Mouse (Mus musculus) CH12.LX (cell line): ENCODE data around the gene Egln2. TPM values are rescaled to one million over a fixed set of nuclear protein-coding genes. Genes with fewer than 3 reads are reported as not detected.

Experiments used
- DNase-seq: peaks from one replicate; pipeline ENCODE4 v3.0.0-alpha.2; 2013; ENCODE audit errors: extremely low read depth
- H3K27ac ChIP-seq: 2 replicates; pipeline ENCODE4 v1.5.1; 2012; ENCODE audit warnings: low read depth, mild to moderate bottlenecking, control low read depth, moderate library complexity; ENCODE audit not compliant: insufficient read depth
- H3K27me3 ChIP-seq: replicated peaks from 2 replicates; pipeline ENCODE3; 2012; ENCODE audit warnings: inconsistent platforms
- H3K36me3 ChIP-seq, 2 experiments: replicated peaks in 1 of 2; 2 replicates each; pipeline versions ENCODE3 to v1.6.1; 2012; ENCODE audit warnings: inconsistent platforms in 1 of 2, low read length in 1 of 2, mild to moderate bottlenecking in 1 of 2, mixed read lengths in 1 of 2, moderate library complexity in 1 of 2; ENCODE audit not compliant: control insufficient read depth in 1 of 2, insufficient read depth in 1 of 2
- H3K4me1 ChIP-seq, 2 experiments: 2 replicates each; pipeline ENCODE4 v1.6.1; 2012; ENCODE audit warnings: inconsistent platforms in 1 of 2, moderate library complexity in 1 of 2; ENCODE audit not compliant: insufficient read depth in 2 of 2, control insufficient read depth in 1 of 2
- H3K4me2 ChIP-seq: 2 replicates; pipeline ENCODE4 v1.6.1; 2012; ENCODE audit warnings: low read depth, mild to moderate bottlenecking, control low read depth; ENCODE audit not compliant: poor library complexity, insufficient read depth, severe bottlenecking
- H3K4me3 ChIP-seq, 3 experiments: fragments of 150-350 bp in 1 of 3; sonication (generic) in 1 of 3; replicated peaks in 1 of 3; 2 replicates each; pipeline versions ENCODE3 to v1.5.1; 2011 to 2012; ENCODE audit warnings: low read depth in 2 of 3, low read length in 2 of 3, mild to moderate bottlenecking in 2 of 3, moderate library complexity in 2 of 3, control low read depth in 1 of 3, improper control_type of control experiment in 1 of 3, inconsistent platforms in 1 of 3, mixed read lengths in 1 of 3; ENCODE audit not compliant: poor library complexity in 1 of 3
- H3K79me2 ChIP-seq: replicated peaks from 2 replicates; pipeline ENCODE4 v1.6.1; 2012; ENCODE audit warnings: mild to moderate bottlenecking, moderate library complexity; ENCODE audit not compliant: control insufficient read depth, poor library complexity, insufficient read depth, severe bottlenecking; ENCODE audit errors: extremely low read depth
- H3K9ac ChIP-seq: 2 replicates; pipeline ENCODE4 v1.6.1; 2012; ENCODE audit warnings: low read depth, mild to moderate bottlenecking, control low read depth, moderate library complexity; ENCODE audit not compliant: insufficient read depth
- H3K9me3 ChIP-seq: replicated peaks from 2 replicates; pipeline ENCODE3; 2012; ENCODE audit warnings: low read length, inconsistent platforms, mixed read lengths
- IRF4 ChIP-seq: IDR thresholded peaks from 2 replicates; pipeline ENCODE4 v1.6.1; 2014; ENCODE audit warnings: low read depth, mild to moderate bottlenecking, inconsistent platforms, low read length, improper control_type of control experiment
- JUN ChIP-seq: IDR thresholded peaks from 2 replicates; pipeline ENCODE4 v1.6.1; 2011; ENCODE audit warnings: low read depth, mild to moderate bottlenecking, low read length, improper control_type of control experiment, moderate library complexity; ENCODE audit not compliant: insufficient read depth
- JUND ChIP-seq: conservative IDR thresholded peaks from 2 replicates; pipeline ENCODE4 v1.6.1; 2011; ENCODE audit warnings: low read depth, low read length, improper control_type of control experiment
- MAX ChIP-seq: IDR thresholded peaks from 2 replicates; pipeline ENCODE4 v1.6.1; 2011; ENCODE audit warnings: low read length, improper control_type of control experiment
- MAZ ChIP-seq: IDR thresholded peaks from 2 replicates; pipeline ENCODE4 v1.6.1; 2012; ENCODE audit warnings: low read depth, mild to moderate bottlenecking, inconsistent platforms, low read length, improper control_type of control experiment, moderate library complexity
- MEF2A ChIP-seq: IDR thresholded peaks from 2 replicates; pipeline ENCODE4 v1.6.1; 2014; ENCODE audit warnings: low read depth, mild to moderate bottlenecking, inconsistent platforms, low read length, improper control_type of control experiment, borderline replicate concordance
- MXI1 ChIP-seq: IDR thresholded peaks from 2 replicates; pipeline ENCODE4 v1.6.1; 2011; ENCODE audit warnings: mild to moderate bottlenecking, low read depth, low read length, improper control_type of control experiment
- MYC ChIP-seq: IDR thresholded peaks from 2 replicates; pipeline ENCODE4 v1.6.1; 2011; ENCODE audit warnings: low read depth, mild to moderate bottlenecking, improper control_type of control experiment, low read length
- NRF1 ChIP-seq: IDR thresholded peaks from 2 replicates; pipeline ENCODE4 v1.6.1; 2014; ENCODE audit warnings: low read depth, mild to moderate bottlenecking, inconsistent platforms, low read length, improper control_type of control experiment, moderate library complexity
- PAX5 ChIP-seq: IDR thresholded peaks from 2 replicates; pipeline ENCODE4 v1.6.1; 2012; ENCODE audit warnings: low read length, inconsistent platforms, mixed read lengths
- POLR2AphosphoS2 ChIP-seq: IDR thresholded peaks from 2 replicates; pipeline ENCODE4 v1.6.1; 2011; ENCODE audit warnings: low read depth, low read length, improper control_type of control experiment
- RCOR1 ChIP-seq: conservative IDR thresholded peaks from 2 replicates; pipeline ENCODE4 v1.6.1; 2012; ENCODE audit warnings: low read depth, mild to moderate bottlenecking, inconsistent platforms, low read length, improper control_type of control experiment
- SIN3A ChIP-seq: IDR thresholded peaks from 2 replicates; pipeline ENCODE4 v1.6.1; 2012; ENCODE audit warnings: low read length, improper control_type of control experiment, inconsistent platforms
- TBP ChIP-seq: conservative IDR thresholded peaks from 2 replicates; pipeline ENCODE4 v1.6.1; 2011; ENCODE audit warnings: low read depth, low read length, improper control_type of control experiment
- USF1 ChIP-seq: IDR thresholded peaks from 2 replicates; pipeline ENCODE4 v1.6.1; 2014; ENCODE audit warnings: low read depth, mild to moderate bottlenecking, inconsistent platforms, low read length, improper control_type of control experiment
- USF2 ChIP-seq: conservative IDR thresholded peaks from 2 replicates; pipeline ENCODE4 v1.6.1; 2011; ENCODE audit warnings: low read depth, low read length, improper control_type of control experiment
- ZC3H11A ChIP-seq: IDR thresholded peaks from 2 replicates; pipeline ENCODE4 v1.6.1; 2012; ENCODE audit warnings: low read depth, mild to moderate bottlenecking, inconsistent platforms, low read length, improper control_type of control experiment
- ZKSCAN1 ChIP-seq: IDR thresholded peaks from 2 replicates; pipeline ENCODE4 v1.6.1; 2012; ENCODE audit warnings: low read depth, inconsistent platforms, low read length, improper control_type of control experiment, borderline replicate concordance
- ZNF384 ChIP-seq: IDR thresholded peaks from 2 replicates; pipeline ENCODE4 v1.6.1; 2012; ENCODE audit warnings: low read depth, low read length, improper control_type of control experiment, inconsistent platforms
- dilution Hi-C: fragments of 300-500 bp; cut with MboI; formaldehyde crosslinking; loops from 2 replicates; pipeline ENCODE4 v1.14.3; 2020; ENCODE audit warnings: low sequenced_read_pairs; ENCODE audit not compliant: extremely low pct_unique_long_range_greater_than_20kb, extremely low pct_ligation_motif_present
- in situ Hi-C: fragments of 300-500 bp; cut with MboI; formaldehyde crosslinking; loops from 3 replicates; pipeline ENCODE4 v1.14.3; 2019; ENCODE audit warnings: low sequenced_read_pairs, low pct_ligation_motif_present, low pct_unique_long_range_greater_than_20kb, mixed read lengths
- polyA plus RNA-seq: library from polyadenylated mRNA; unstranded; fragments of >175 nt; gene quantifications from 2 replicates; pipeline ENCODE4 v1.2.1, GENCODE M21; 2012; ENCODE audit warnings: low read depth; ENCODE audit not compliant: insufficient read length
- total RNA-seq, 2 experiments: library from RNA; depleted of rRNA; stranded (reverse); fragments of 300-350 nt in 1 of 2; fragments of >200 nt in 1 of 2; gene quantifications; 2 replicates each; pipeline ENCODE4 v1.2.3; 2012 to 2014

Egln2 gene
- total and polyA plus RNA-seq, 3 experiments: 37.9 to 115 (median 103) TPM

DNA sequence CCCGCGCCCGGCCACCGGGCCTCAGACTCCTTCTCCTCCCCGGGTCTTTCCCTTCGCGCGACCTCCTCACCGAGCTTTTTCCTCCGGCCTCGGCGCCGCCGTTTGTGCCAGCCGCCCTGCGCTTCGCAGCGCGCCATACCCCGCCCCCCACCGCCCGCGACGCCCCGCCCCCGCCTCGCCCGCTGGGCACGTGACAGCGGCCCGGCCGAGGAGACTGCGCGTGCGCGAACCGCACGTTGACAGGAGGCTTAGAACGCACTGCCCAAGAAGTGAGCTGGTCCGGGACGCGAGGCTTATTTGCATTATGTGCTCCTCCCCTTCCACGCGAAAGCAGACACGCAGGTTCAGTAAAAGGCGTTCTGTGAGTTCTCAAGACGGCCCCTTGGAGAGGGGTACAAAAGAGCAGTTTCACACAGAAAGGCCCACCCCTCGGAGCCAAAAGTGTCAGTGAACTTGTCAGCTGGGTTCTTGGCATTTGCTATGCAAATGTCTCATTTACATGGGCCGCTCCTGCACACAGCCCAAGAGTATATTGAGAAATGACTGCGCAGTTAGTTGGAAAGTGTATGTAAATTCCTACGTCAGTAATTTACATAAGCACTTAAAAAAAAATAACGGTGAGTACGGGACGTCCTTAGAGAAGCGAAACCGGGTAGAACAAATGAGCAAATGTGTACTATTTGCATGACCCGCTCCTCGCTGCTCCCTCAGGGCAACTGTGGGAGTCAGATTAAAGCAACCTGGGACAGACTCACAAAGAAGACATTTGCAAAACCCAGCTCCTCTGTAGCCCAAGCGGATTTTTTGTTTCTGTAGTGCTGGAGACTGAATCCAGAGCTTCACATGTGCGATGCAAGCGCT, at the start of gene Egln2 (continued):
- TF ChIP-seq RCOR1: peak; percentile 65; the same call in 1 of the 2 replicates

DNA sequence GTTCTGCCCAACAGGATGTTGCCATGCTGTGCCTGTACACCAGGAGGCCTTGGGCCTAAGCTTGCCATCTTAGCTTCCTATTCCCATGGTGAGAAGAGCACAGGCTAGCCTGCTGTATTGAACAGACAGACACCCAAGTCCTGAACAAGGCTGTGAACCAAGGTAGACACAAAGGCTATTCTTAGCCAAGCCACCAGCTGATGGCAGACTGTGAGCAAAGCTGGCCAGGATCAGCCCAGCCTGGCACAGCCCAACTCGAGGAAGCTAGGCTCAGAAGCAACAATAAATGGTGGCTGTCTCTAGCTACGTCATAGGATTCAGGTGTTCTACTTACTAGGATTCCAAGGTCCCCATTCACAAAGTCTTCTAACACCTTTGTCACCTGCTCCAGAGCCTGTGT, 46.0 kb upstream of the Egln2 start:
- dilution Hi-C loops: no loop called here

DNA sequence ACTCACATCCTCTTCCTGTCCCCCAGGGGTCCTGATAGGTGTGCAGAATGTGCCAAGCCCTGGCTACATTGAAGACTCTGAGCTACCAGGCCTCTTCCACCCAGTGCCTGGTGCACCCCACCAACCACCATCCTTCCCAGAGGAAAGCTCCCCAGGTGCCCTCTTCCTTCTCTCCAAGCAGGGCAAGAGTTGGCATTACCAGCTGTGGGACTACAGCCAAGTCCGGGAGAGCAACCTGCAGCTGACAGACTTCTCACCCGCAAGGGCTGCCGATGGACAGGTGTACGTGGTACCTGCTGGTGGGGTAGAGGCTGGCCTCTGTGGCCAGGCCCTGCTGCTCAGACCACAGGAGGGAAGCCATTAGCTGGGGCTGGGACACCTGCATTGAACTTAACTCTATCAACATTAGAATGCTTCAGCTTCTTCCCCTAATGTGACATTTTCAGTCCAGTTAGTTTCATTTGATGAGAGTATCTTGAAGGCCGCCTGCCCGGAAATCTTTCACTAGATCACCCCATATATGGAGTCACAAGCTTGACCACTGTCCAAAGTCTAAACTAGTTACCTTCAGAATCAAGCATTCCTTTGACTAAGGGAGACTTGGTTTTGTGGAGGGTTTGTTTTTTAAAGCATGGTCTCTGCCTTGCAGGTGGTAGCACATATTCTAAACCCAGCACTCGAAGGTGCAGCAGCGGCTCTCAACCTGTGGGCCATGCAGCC, 37.3 kb upstream of the Egln2 start:
- Histone ChIP-seq H3K9me3 (no peaks in the 10 kb centered on the region), H3K79me2 (no peaks in the 10 kb centered on the region), H3K9ac (no peak overlapping the region), H3K27me3 (no peaks in the 10 kb centered on the region), H3K27ac (no peak overlapping the region), H3K4me2 (no peak overlapping the region), H3K4me3 (no peak overlapping the region), H3K36me3 (peaks cover 29 to 76% of the 10 kb centered on the region in 2 experiments), H3K4me1 (peaks cover 0 to 16% of the 10 kb centered on the region in 2 experiments; a peak in 2 of 4 replicates)
- TF ChIP-seq TBP (no peak), MYC (no peak), NRF1 (no peak)
- DNase-seq: no peak
- in situ Hi-C loops (no loop called here), dilution Hi-C loops (no loop called here)

More for the DNA sequence above, 46.0 kb upstream of the Egln2 start:
- no peaks in the 10 kb centered on the region for H3K79me2 ChIP-seq
- in situ Hi-C loops: no loop called here
- H3K4me3 ChIP-seq: no peak overlapping the region
- no peak overlapping the region for H3K9ac ChIP-seq
- no peaks in the 10 kb centered on the region for H3K27me3 ChIP-seq
- no peak for DNase-seq
- no peaks in the 10 kb centered on the region for H3K9me3 ChIP-seq
- H3K36me3 ChIP-seq: peaks cover 49 to 88% of the 10 kb centered on the region in 2 experiments
- H3K4me1 ChIP-seq: peaks cover 0 to 12% of the 10 kb centered on the region in 2 experiments; a peak in 2 of 4 replicates
- H3K27ac ChIP-seq: no peak overlapping the region
- H3K4me2 ChIP-seq: no peak overlapping the region
- TF ChIP-seq TBP: no peak
- no peak for TF ChIP-seq PAX5
- no peak for TF ChIP-seq ZKSCAN1
- TF ChIP-seq USF1: no peak

DNA sequence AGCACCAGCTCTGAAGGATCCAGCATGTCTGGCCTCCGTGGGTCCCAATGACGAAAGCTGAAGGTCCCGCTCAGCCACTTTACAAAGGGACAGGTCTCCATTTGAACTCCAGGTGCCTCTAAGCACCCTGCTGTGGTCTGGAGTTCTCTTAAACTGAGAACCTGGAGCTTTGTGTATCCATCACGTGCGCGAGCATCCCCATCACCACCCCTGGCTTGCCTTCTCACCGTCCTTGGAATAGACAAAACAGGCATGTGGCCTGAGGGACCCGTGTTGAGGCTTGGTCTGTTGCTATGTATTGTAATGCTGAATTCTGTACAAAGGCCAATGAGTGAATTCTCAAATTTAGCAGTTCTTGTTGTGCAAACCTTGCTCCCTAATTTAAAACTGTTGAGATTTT, 32.2 kb upstream of the Egln2 start:
- Histone ChIP-seq H3K79me2 (peaks cover 15% of the 10 kb centered on the region), H3K9me3 (no peaks in the 10 kb centered on the region), H3K4me1 (peaks cover 2 to 49% of the 10 kb centered on the region in 2 experiments), H3K27me3 (no peaks in the 10 kb centered on the region), H3K9ac (no peak overlapping the region), H3K36me3 (peaks cover 12 to 57% of the 10 kb centered on the region in 2 experiments), H3K4me2 (no peak overlapping the region), H3K4me3 (no peak overlapping the region), H3K27ac (no peak overlapping the region)
- dilution Hi-C loops: no loop called here
- in situ Hi-C loops: no loop called here
- DNase-seq: no peak
- TF ChIP-seq USF2 (no peak), ZKSCAN1 (no peak), MAX (no peak), MXI1 (no peak), PAX5 (no peak), TBP (no peak), MAZ (no peak), IRF4 (no peak), SIN3A (no peak), JUN (no peak), RCOR1 (no peak), USF1 (no peak), NRF1 (no peak), ZNF384 (no peak), ZC3H11A (no peak), POLR2AphosphoS2 (no peak), MEF2A (no peak), JUND (no peak)
